ENCODE assay signal across 20 mouse cellular contexts in the genomic region with DNA sequence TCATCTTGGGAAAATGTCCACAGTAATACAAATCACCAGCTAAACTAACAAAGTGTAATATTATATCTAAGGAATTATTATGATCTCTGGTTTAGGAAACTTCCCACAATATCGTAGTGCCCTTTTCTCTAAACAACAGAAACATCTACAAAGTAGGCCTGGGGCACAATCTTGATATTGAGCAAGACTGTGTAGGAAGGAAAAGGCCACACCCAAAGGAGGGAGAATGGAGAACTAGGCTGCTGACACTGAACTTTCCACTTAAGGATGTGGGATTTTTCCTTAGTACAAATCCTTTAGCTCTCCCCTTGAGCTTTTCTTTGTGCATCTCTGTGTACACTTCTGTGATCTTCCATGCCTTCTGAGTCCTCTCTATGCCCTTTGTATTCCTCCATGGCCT. TPM values are rescaled to one million over a fixed set of nuclear protein-coding genes. Genes with fewer than 3 reads are reported as not detected.
A peak's percentile ranks its signal among the peaks of the same experiment; 100 is the strongest.
DNase-seq lines count a peak whose midpoint lies in the region; ATAC-seq lines count a peak whose summit lies in the region.
"Had no signal": no experiment of that assay in that cellular context is flagged by ENCODE, and none has a peak within 500 bp of the region (broad histone marks: within the 10 kb centered on the region; RNA-seq: fewer than 3 reads in every experiment).

No protein-coding gene starts in this region.

- peak; percentile 25 for DNase-seq in lung, postnatal 36 days
- no peak for DNase-seq in lung, postnatal 4 days
- no peak for DNase-seq in ovary, postnatal 36 days (ENCODE audit: low spot score)
- DNase-seq: adrenal gland, adult 8-10 months; adrenal gland, postnatal 14 days; adrenal gland, postnatal 36 days; cerebellum, adult 11-12 months; cerebellum, adult 2 months; cerebellum, adult 9-10 months; cerebellum, postnatal 14 days; cerebellum, postnatal 36 days had no signal

- peak; percentile 96 for ATAC-seq in granulocyte monocyte progenitor cell, adult 5-6 weeks (replicated peaks; ENCODE audit: poor library complexity, severe bottlenecking)
- peak; percentile 92 for ATAC-seq in megakaryocyte progenitor cell, adult 5-6 weeks (replicated peaks; ENCODE audit: poor library complexity)
- no peak for ATAC-seq in CD4-positive, CD25-positive, alpha-beta regulatory T cell, adult 4 months
- ATAC-seq: activated CD4-positive, CD25-positive, alpha-beta regulatory T cell, adult 4 months; forebrain, embryonic 14.5 days; forebrain, embryonic 16.5 days; Patski had no signal

RNA-seq across cellular contexts. Expression of gene Atp10a, which starts 22.3 kb away (rescaled TPM):
- total RNA-seq in granulocyte monocyte progenitor cell, adult 5-6 weeks (2014; fragmentation: Nextera tagmentation) = 19.2 and 19.5 TPM in 2 replicates
- 20.3 and 25.8 TPM in 2 replicates for total RNA-seq in granulocyte monocyte progenitor cell, adult 5-6 weeks (2017)
- total RNA-seq in megakaryocyte progenitor cell, adult 5-6 weeks (2015) = 12.1 and 13.8 TPM in 2 replicates
- 15.1 and 17.9 TPM in 2 replicates for total RNA-seq in megakaryocyte progenitor cell, adult 5-6 weeks (2017)
- 1 to 10 TPM; 4.0 to 4.5 TPM for polyA plus RNA-seq in CD4-positive, CD25-positive, alpha-beta regulatory T cell, adult 4 months (2017; shearing (Covaris generic))
- total RNA-seq: CH12.LX, G1E had no signal
- polyA plus RNA-seq: G1E had no signal
